Mouse (Mus musculus) CH12.LX (cell line): ENCODE results near the gene Med4. TPM values are rescaled to one million over a fixed set of nuclear protein-coding genes. Genes with fewer than 3 reads are reported as not detected.

ENCODE experiments used
- DNase-seq: peaks from one replicate; pipeline ENCODE4 v3.0.0-alpha.2; 2013; ENCODE audit errors: extremely low read depth
- H3K27ac ChIP-seq: 2 replicates; pipeline ENCODE4 v1.5.1; 2012; ENCODE audit warnings: low read depth, mild to moderate bottlenecking, control low read depth, moderate library complexity; ENCODE audit not compliant: insufficient read depth
- H3K27me3 ChIP-seq: replicated peaks from 2 replicates; pipeline ENCODE3; 2012; ENCODE audit warnings: inconsistent platforms
- H3K36me3 ChIP-seq, 2 experiments: replicated peaks in 1 of 2; 2 replicates each; pipeline versions ENCODE3 to v1.6.1; 2012; ENCODE audit warnings: inconsistent platforms in 1 of 2, low read length in 1 of 2, mild to moderate bottlenecking in 1 of 2, mixed read lengths in 1 of 2, moderate library complexity in 1 of 2; ENCODE audit not compliant: control insufficient read depth in 1 of 2, insufficient read depth in 1 of 2
- H3K4me1 ChIP-seq, 2 experiments: 2 replicates each; pipeline ENCODE4 v1.6.1; 2012; ENCODE audit warnings: inconsistent platforms in 1 of 2, moderate library complexity in 1 of 2; ENCODE audit not compliant: insufficient read depth in 2 of 2, control insufficient read depth in 1 of 2
- H3K4me2 ChIP-seq: 2 replicates; pipeline ENCODE4 v1.6.1; 2012; ENCODE audit warnings: low read depth, mild to moderate bottlenecking, control low read depth; ENCODE audit not compliant: poor library complexity, insufficient read depth, severe bottlenecking
- H3K4me3 ChIP-seq, 3 experiments: fragments of 150-350 bp in 1 of 3; sonication (generic) in 1 of 3; replicated peaks in 1 of 3; 2 replicates each; pipeline versions ENCODE3 to v1.5.1; 2011 to 2012; ENCODE audit warnings: low read depth in 2 of 3, low read length in 2 of 3, mild to moderate bottlenecking in 2 of 3, moderate library complexity in 2 of 3, control low read depth in 1 of 3, improper control_type of control experiment in 1 of 3, inconsistent platforms in 1 of 3, mixed read lengths in 1 of 3; ENCODE audit not compliant: poor library complexity in 1 of 3
- H3K79me2 ChIP-seq: replicated peaks from 2 replicates; pipeline ENCODE4 v1.6.1; 2012; ENCODE audit warnings: mild to moderate bottlenecking, moderate library complexity; ENCODE audit not compliant: control insufficient read depth, poor library complexity, insufficient read depth, severe bottlenecking; ENCODE audit errors: extremely low read depth
- H3K9ac ChIP-seq: 2 replicates; pipeline ENCODE4 v1.6.1; 2012; ENCODE audit warnings: low read depth, mild to moderate bottlenecking, control low read depth, moderate library complexity; ENCODE audit not compliant: insufficient read depth
- H3K9me3 ChIP-seq: replicated peaks from 2 replicates; pipeline ENCODE3; 2012; ENCODE audit warnings: low read length, inconsistent platforms, mixed read lengths
- CHD1 ChIP-seq: IDR thresholded peaks from 2 replicates; pipeline ENCODE4 v1.6.1; 2012; ENCODE audit warnings: low read depth, low read length, improper control_type of control experiment, inconsistent platforms
- CHD2 ChIP-seq: IDR thresholded peaks from 2 replicates; pipeline ENCODE4 v1.6.1; 2011; ENCODE audit warnings: low read length, improper control_type of control experiment
- CTCF ChIP-seq, 2 experiments: IDR thresholded peaks in 1 of 2; conservative IDR thresholded peaks in 1 of 2; 2 replicates each; pipeline ENCODE4 v1.5.1; 2011 to 2012; ENCODE audit warnings: low read depth in 2 of 2, low read length in 2 of 2, improper control_type of control experiment in 1 of 2, inconsistent platforms in 1 of 2, mild to moderate bottlenecking in 1 of 2, moderate library complexity in 1 of 2
- E2F4 ChIP-seq: IDR thresholded peaks from 2 replicates; pipeline ENCODE4 v1.6.1; 2011; ENCODE audit warnings: low read depth, low read length, improper control_type of control experiment; ENCODE audit not compliant: insufficient replicate concordance
- ELF1 ChIP-seq: IDR thresholded peaks from 2 replicates; pipeline ENCODE4 v1.6.1; 2014; ENCODE audit warnings: low read depth, mild to moderate bottlenecking, inconsistent platforms, low read length, improper control_type of control experiment
- EP300 ChIP-seq: IDR thresholded peaks from 2 replicates; pipeline ENCODE4 v1.6.1; 2011; ENCODE audit warnings: low read length, improper control_type of control experiment
- ETS1 ChIP-seq: conservative IDR thresholded peaks from 2 replicates; pipeline ENCODE4 v1.6.1; 2012; ENCODE audit warnings: low read depth, mild to moderate bottlenecking, inconsistent platforms, low read length, improper control_type of control experiment, moderate library complexity
- GABPA ChIP-seq: IDR thresholded peaks from 2 replicates; pipeline ENCODE4 v1.6.1; 2012; ENCODE audit warnings: low read depth, low read length, improper control_type of control experiment, inconsistent platforms; ENCODE audit not compliant: insufficient replicate concordance
- HCFC1 ChIP-seq: IDR thresholded peaks from 2 replicates; pipeline ENCODE4 v1.6.1; 2012; ENCODE audit warnings: low read depth, mild to moderate bottlenecking, inconsistent platforms, low read length, improper control_type of control experiment
- KAT2A ChIP-seq: IDR thresholded peaks from 2 replicates; pipeline ENCODE4 v1.6.1; 2012; ENCODE audit warnings: low read length, improper control_type of control experiment, inconsistent platforms; ENCODE audit not compliant: insufficient replicate concordance
- MAZ ChIP-seq: IDR thresholded peaks from 2 replicates; pipeline ENCODE4 v1.6.1; 2012; ENCODE audit warnings: low read depth, mild to moderate bottlenecking, inconsistent platforms, low read length, improper control_type of control experiment, moderate library complexity
- MYC ChIP-seq: IDR thresholded peaks from 2 replicates; pipeline ENCODE4 v1.6.1; 2011; ENCODE audit warnings: low read depth, mild to moderate bottlenecking, improper control_type of control experiment, low read length
- POLR2A ChIP-seq: IDR thresholded peaks from 2 replicates; pipeline ENCODE4 v1.6.1; 2011; ENCODE audit warnings: low read depth, mild to moderate bottlenecking, improper control_type of control experiment, low read length
- POLR2AphosphoS2 ChIP-seq: IDR thresholded peaks from 2 replicates; pipeline ENCODE4 v1.6.1; 2011; ENCODE audit warnings: low read depth, low read length, improper control_type of control experiment
- RAD21 ChIP-seq: IDR thresholded peaks from 2 replicates; pipeline ENCODE4 v1.6.1; 2011; ENCODE audit warnings: low read depth, mild to moderate bottlenecking, low read length, improper control_type of control experiment, moderate library complexity
- RCOR1 ChIP-seq: conservative IDR thresholded peaks from 2 replicates; pipeline ENCODE4 v1.6.1; 2012; ENCODE audit warnings: low read depth, mild to moderate bottlenecking, inconsistent platforms, low read length, improper control_type of control experiment
- SIN3A ChIP-seq: IDR thresholded peaks from 2 replicates; pipeline ENCODE4 v1.6.1; 2012; ENCODE audit warnings: low read length, improper control_type of control experiment, inconsistent platforms
- SMC3 ChIP-seq: IDR thresholded peaks from 2 replicates; pipeline ENCODE4 v1.6.1; 2011; ENCODE audit warnings: low read depth, low read length, improper control_type of control experiment
- UBTF ChIP-seq: IDR thresholded peaks from 2 replicates; pipeline ENCODE4 v1.6.1; 2012; ENCODE audit warnings: low read depth, mild to moderate bottlenecking, inconsistent platforms, low read length, improper control_type of control experiment, moderate library complexity
- USF1 ChIP-seq: IDR thresholded peaks from 2 replicates; pipeline ENCODE4 v1.6.1; 2014; ENCODE audit warnings: low read depth, mild to moderate bottlenecking, inconsistent platforms, low read length, improper control_type of control experiment
- USF2 ChIP-seq: conservative IDR thresholded peaks from 2 replicates; pipeline ENCODE4 v1.6.1; 2011; ENCODE audit warnings: low read depth, low read length, improper control_type of control experiment
- ZNF384 ChIP-seq: IDR thresholded peaks from 2 replicates; pipeline ENCODE4 v1.6.1; 2012; ENCODE audit warnings: low read depth, low read length, improper control_type of control experiment, inconsistent platforms
- dilution Hi-C: fragments of 300-500 bp; cut with MboI; formaldehyde crosslinking; loops from 2 replicates; pipeline ENCODE4 v1.14.3; 2020; ENCODE audit warnings: low sequenced_read_pairs; ENCODE audit not compliant: extremely low pct_unique_long_range_greater_than_20kb, extremely low pct_ligation_motif_present
- in situ Hi-C: fragments of 300-500 bp; cut with MboI; formaldehyde crosslinking; loops from 3 replicates; pipeline ENCODE4 v1.14.3; 2019; ENCODE audit warnings: low sequenced_read_pairs, low pct_ligation_motif_present, low pct_unique_long_range_greater_than_20kb, mixed read lengths
- polyA plus RNA-seq: library from polyadenylated mRNA; unstranded; fragments of >175 nt; gene quantifications from 2 replicates; pipeline ENCODE4 v1.2.1, GENCODE M21; 2012; ENCODE audit warnings: low read depth; ENCODE audit not compliant: insufficient read length
- total RNA-seq, 2 experiments: library from RNA; depleted of rRNA; stranded (reverse); fragments of 300-350 nt in 1 of 2; fragments of >200 nt in 1 of 2; gene quantifications; 2 replicates each; pipeline ENCODE4 v1.2.3; 2012 to 2014

Gene Med4
- total and polyA plus RNA-seq, 3 experiments, result 45.6 to 61.5 (median 60.7) TPM

GRCm38 (mm10) chr14:73483516-73484229 is 26.2 kb upstream of the Med4 start:
- Histone ChIP-seq H3K27me3 (no peaks in the 10 kb centered on the region), H3K4me2 (no peak overlapping the region), H3K4me1 (peaks cover 4 to 14% of the 10 kb centered on the region in 2 experiments), H3K36me3 (no peaks in the 10 kb centered on the region), H3K27ac (no peak overlapping the region), H3K9me3 (no peaks in the 10 kb centered on the region), H3K4me3 (no peak overlapping the region), H3K79me2 (no peaks in the 10 kb centered on the region)
- dilution Hi-C loops (no loop called here), in situ Hi-C loops (no loop called here)
- no peak for TF ChIP-seq CHD2
- no peak for TF ChIP-seq POLR2AphosphoS2
- TF ChIP-seq UBTF, result no peak
- no peak for TF ChIP-seq CHD1
- TF ChIP-seq USF2, result no peak
- no peak for TF ChIP-seq KAT2A
- no peak for TF ChIP-seq SMC3
- TF ChIP-seq SIN3A, result no peak
- no peak for TF ChIP-seq EP300
- TF ChIP-seq HCFC1, result no peak
- no peak for TF ChIP-seq ETS1
- no peak for TF ChIP-seq MYC
- TF ChIP-seq ELF1, result no peak
- no peak for TF ChIP-seq POLR2A
- no peak for TF ChIP-seq RCOR1
- TF ChIP-seq USF1, result no peak
- TF ChIP-seq E2F4, result no peak
- no peak for TF ChIP-seq CTCF (conservative IDR thresholded peaks at IDR 0.05 in 1 of 2, IDR thresholded peaks at IDR 0.05 in 1 of 2; ENCODE audit: low read depth in 2 of 2, low read length in 2 of 2)
- no peak for TF ChIP-seq ZNF384
- TF ChIP-seq RAD21, result no peak
- TF ChIP-seq, all 38 proteins: peak for 0
- DNase-seq, result no peak
- H3K9ac ChIP-seq, result no peak overlapping the region

- in situ Hi-C loops, result no loop called here
- H3K4me1 ChIP-seq, result peaks cover 4 to 17% of the 10 kb centered on the region in 2 experiments
- H3K4me3 ChIP-seq, result no peak overlapping the region
- H3K27ac ChIP-seq, result no peak overlapping the region
- H3K27me3 ChIP-seq, result no peaks in the 10 kb centered on the region
- no peaks in the 10 kb centered on the region for H3K79me2 ChIP-seq
- TF ChIP-seq GABPA (no peak), ZNF384 (no peak), MYC (no peak), CHD2 (no peak), CTCF (conservative IDR thresholded peaks at IDR 0.05 in 1 of 2, IDR thresholded peaks at IDR 0.05 in 1 of 2; ENCODE audit: low read depth in 2 of 2, low read length in 2 of 2) (peak in 1 of 2 experiments; percentile 20; a peak in 2 of 4 replicates), MAZ (no peak)
- TF ChIP-seq, all 38 proteins: peak for 1
- H3K4me2 ChIP-seq, result no peak overlapping the region
- H3K9ac ChIP-seq, result no peak overlapping the region
- DNase-seq, result no peak
- dilution Hi-C loops, result no loop called here
- no peaks in the 10 kb centered on the region for H3K9me3 ChIP-seq
- H3K36me3 ChIP-seq, result no peaks in the 10 kb centered on the region
These were observed 25.3 kb upstream of the Med4 start for GRCm38 (mm10) chr14:73484366-73485110.
